Mouse (Mus musculus): ENCODE data around the gene Grik3. TPM values are rescaled to one million over a fixed set of nuclear protein-coding genes. Genes with fewer than 3 reads are reported as not detected.

Grik3 gene
- polyA plus RNA-seq, 1 experiment, result 0.09 TPM

DNA sequence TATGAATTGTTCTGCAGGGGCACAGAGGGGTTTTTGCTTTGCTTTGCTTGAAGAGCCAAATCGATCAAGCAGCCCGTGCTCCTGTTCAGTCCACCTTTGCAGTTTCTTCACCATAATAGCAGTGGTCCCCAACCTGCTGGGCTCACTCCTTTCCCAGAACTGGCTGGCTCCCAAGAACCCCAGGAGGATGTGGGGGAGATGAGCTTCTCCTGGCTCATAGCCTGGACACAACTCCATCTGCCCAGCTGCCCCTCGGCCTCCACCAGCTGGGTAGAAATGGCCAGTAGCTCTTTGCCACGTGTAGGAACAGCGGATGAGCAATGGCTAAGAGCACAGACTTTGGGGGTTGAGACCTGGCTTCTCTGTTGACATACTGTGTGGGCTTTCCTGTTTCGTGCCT lies 171.5 kb downstream of the Grik3 start:
- TF ChIP-seq POLR2A (IDR thresholded peaks at IDR 0.05; ENCODE audit: low read depth, low read length) (no peak), CTCF (conservative IDR thresholded peaks at IDR 0.05; ENCODE audit: insufficient read depth, insufficient read length, low read depth, low read length) (no peak)
- no peak overlapping the region for H3K27ac ChIP-seq (ENCODE audit: insufficient read depth, low read depth, low read length)
- H3K4me1 ChIP-seq (ENCODE audit: control insufficient read depth, insufficient read depth, low read length), result no peaks in the 10 kb centered on the region
- 80% methylated on average over 6 of the region's 6 CpGs for WGBS
- H3K36me3 ChIP-seq (ENCODE audit: control insufficient read depth, insufficient read depth, low read length), result no peaks in the 10 kb centered on the region
- H3K27me3 ChIP-seq (replicated peaks; ENCODE audit: control insufficient read depth, insufficient read depth, low read length), result no peaks in the 10 kb centered on the region
- no peak for DNase-seq
- H3K4me3 ChIP-seq (ENCODE audit: insufficient read depth, low read depth, low read length), result no peak overlapping the region

DNA sequence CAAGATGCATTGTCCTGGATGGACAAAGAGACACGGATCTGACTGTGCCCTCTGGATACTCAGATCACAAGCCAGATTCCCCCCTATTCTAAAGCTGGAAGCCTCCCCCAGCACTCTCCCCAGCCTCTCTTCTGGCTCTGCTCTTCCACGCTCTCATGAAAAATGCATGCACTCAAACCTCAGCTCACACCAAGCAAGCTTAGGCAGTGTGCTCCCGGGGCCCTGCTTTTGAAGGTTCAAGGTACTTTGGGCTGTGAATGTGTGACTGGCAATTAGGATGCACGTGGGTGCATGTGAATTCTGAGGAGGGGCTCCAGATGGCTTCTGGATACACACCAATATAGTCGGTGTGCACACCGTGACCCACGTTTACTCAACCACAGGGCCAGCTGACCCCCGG lies 172.8 kb downstream of the Grik3 start:
- H3K27ac ChIP-seq (ENCODE audit: insufficient read depth, low read depth, low read length), result no peak overlapping the region
- no peak for DNase-seq
- no peaks in the 10 kb centered on the region for H3K4me1 ChIP-seq (ENCODE audit: control insufficient read depth, insufficient read depth, low read length)
- H3K4me3 ChIP-seq (ENCODE audit: insufficient read depth, low read depth, low read length), result no peak overlapping the region
- TF ChIP-seq CTCF (conservative IDR thresholded peaks at IDR 0.05; ENCODE audit: insufficient read depth, insufficient read length, low read depth, low read length), result no peak
- TF ChIP-seq POLR2A (IDR thresholded peaks at IDR 0.05; ENCODE audit: low read depth, low read length), result no peak
- no peaks in the 10 kb centered on the region for H3K36me3 ChIP-seq (ENCODE audit: control insufficient read depth, insufficient read depth, low read length)
- WGBS, result 61% methylated on average over 8 of the region's 8 CpGs
- H3K27me3 ChIP-seq (replicated peaks; ENCODE audit: control insufficient read depth, insufficient read depth, low read length), result no peaks in the 10 kb centered on the region

DNA sequence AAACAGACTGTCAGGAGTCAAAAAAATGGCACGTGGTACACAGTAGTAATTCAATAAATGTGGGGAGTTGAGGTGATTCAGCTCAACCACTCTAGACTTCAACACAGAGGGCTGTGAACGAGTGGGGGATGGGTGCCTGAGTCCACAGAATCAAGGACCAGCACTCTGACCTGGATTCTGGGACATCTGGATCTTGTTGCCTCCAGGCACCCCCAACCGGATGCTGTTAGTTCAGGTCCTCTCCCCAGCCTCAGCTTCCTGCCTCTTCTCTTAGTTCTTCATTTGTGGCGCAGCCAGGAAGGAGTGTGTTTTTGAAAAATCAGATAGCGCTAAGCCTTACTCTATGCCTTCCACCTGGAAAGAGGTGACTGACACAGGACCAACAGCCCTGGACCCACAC lies 175.5 kb downstream of the Grik3 start:
- WGBS, result 71% methylated on average over 5 of the region's 5 CpGs
- no peak for TF ChIP-seq POLR2A (IDR thresholded peaks at IDR 0.05; ENCODE audit: low read depth, low read length)
- TF ChIP-seq CTCF (conservative IDR thresholded peaks at IDR 0.05; ENCODE audit: insufficient read depth, insufficient read length, low read depth, low read length), result no peak
- DNase-seq, result no peak
- Histone ChIP-seq H3K27me3 (replicated peaks; ENCODE audit: control insufficient read depth, insufficient read depth, low read length) (no peaks in the 10 kb centered on the region), H3K36me3 (ENCODE audit: control insufficient read depth, insufficient read depth, low read length) (no peaks in the 10 kb centered on the region), H3K4me3 (ENCODE audit: insufficient read depth, low read depth, low read length) (no peak overlapping the region), H3K27ac (ENCODE audit: insufficient read depth, low read depth, low read length) (no peak overlapping the region), H3K4me1 (ENCODE audit: control insufficient read depth, insufficient read depth, low read length) (no peaks in the 10 kb centered on the region)

DNA sequence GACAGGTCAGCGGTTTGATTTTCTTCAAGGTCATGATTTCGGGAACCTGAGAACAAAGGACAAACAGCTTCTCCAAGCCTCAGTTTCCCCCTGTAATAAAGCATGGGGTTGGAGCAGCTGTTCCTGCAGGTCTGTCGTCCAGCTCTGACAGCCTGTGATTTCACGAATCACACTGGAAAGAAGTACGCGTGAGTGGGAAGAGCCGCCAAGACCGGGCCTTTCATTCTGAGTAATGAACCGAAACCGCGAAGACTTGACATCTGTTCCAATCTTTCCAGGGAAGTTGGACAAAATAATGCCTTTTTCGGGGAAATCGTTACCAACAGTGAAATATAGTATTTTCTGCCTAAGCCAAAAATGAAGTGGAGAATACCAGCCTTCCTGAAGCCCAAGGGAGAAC lies 191.5 kb downstream of the Grik3 start:
- no peak overlapping the region for H3K4me3 ChIP-seq (ENCODE audit: insufficient read depth, low read depth, low read length)
- WGBS, result 50% methylated on average over 13 of the region's 13 CpGs
- no peaks in the 10 kb centered on the region for H3K36me3 ChIP-seq (ENCODE audit: control insufficient read depth, insufficient read depth, low read length)
- no peaks in the 10 kb centered on the region for H3K27me3 ChIP-seq (replicated peaks; ENCODE audit: control insufficient read depth, insufficient read depth, low read length)
- TF ChIP-seq POLR2A (IDR thresholded peaks at IDR 0.05; ENCODE audit: low read depth, low read length), result no peak
- TF ChIP-seq CTCF (conservative IDR thresholded peaks at IDR 0.05; ENCODE audit: insufficient read depth, insufficient read length, low read depth, low read length), result no peak
- no peak for DNase-seq
- H3K4me1 ChIP-seq (ENCODE audit: control insufficient read depth, insufficient read depth, low read length), result no peaks in the 10 kb centered on the region
- no peak overlapping the region for H3K27ac ChIP-seq (ENCODE audit: insufficient read depth, low read depth, low read length)

DNA sequence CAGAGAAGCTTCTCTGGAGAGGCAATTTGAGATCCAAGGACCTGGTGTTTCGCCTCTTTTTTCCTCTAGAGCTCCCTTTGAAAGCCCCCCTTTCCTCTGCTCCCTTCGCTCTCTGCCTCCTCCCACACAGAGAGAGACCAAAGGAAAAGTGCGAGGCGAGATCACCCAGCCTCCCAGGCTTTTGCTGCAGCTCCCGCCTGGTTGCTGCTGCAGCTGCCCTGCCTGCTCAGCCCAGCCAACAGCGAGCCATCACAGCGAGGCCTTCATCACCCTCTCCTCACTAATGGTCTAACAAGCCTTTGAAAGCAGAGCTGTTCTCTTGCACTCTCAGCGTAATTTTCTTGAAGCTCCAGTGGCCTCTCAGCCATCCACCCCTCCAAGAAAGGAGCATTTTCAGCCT lies 196.6 kb downstream of the Grik3 start:
- Histone ChIP-seq H3K27me3 (replicated peaks; ENCODE audit: control insufficient read depth, insufficient read depth, low read length) (no peaks in the 10 kb centered on the region), H3K4me3 (ENCODE audit: insufficient read depth, low read depth, low read length) (no peak overlapping the region), H3K36me3 (ENCODE audit: control insufficient read depth, insufficient read depth, low read length) (no peaks in the 10 kb centered on the region), H3K4me1 (ENCODE audit: control insufficient read depth, insufficient read depth, low read length) (no peaks in the 10 kb centered on the region), H3K27ac (ENCODE audit: insufficient read depth, low read depth, low read length) (no peak overlapping the region)
- DNase-seq, result no peak
- TF ChIP-seq CTCF (conservative IDR thresholded peaks at IDR 0.05; ENCODE audit: insufficient read depth, insufficient read length, low read depth, low read length) (no peak), POLR2A (IDR thresholded peaks at IDR 0.05; ENCODE audit: low read depth, low read length) (no peak)
- 18% methylated on average over 8 of the region's 8 CpGs for WGBS

DNA sequence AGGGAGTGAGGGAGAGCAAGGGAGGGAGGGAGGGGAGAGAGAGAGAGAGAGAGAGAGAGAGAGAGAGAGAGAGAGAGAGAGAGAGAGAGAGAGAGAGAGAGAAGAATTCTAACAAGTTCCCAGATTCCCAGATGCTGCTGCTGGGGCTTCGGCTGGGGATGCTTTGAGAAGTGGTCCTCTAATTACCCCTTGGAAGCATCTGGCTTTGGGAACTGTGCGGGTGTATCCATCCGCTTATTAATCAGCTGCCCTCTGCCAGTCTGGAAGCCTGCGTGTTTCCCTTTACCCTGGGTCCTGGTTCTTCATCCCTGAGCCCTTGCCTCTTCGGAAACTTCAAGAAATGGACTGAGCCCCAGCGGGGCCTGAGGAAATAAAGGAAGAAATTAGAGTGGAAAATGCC lies 204.9 kb downstream of the Grik3 start:
- no peak overlapping the region for H3K27ac ChIP-seq (ENCODE audit: insufficient read depth, low read depth, low read length)
- H3K4me3 ChIP-seq (ENCODE audit: insufficient read depth, low read depth, low read length), result no peak overlapping the region
- H3K36me3 ChIP-seq (ENCODE audit: control insufficient read depth, insufficient read depth, low read length), result no peaks in the 10 kb centered on the region
- DNase-seq, result no peak
- no peaks in the 10 kb centered on the region for H3K27me3 ChIP-seq (replicated peaks; ENCODE audit: control insufficient read depth, insufficient read depth, low read length)
- TF ChIP-seq CTCF (conservative IDR thresholded peaks at IDR 0.05; ENCODE audit: insufficient read depth, insufficient read length, low read depth, low read length), result no peak
- no peak for TF ChIP-seq POLR2A (IDR thresholded peaks at IDR 0.05; ENCODE audit: low read depth, low read length)
- no peaks in the 10 kb centered on the region for H3K4me1 ChIP-seq (ENCODE audit: control insufficient read depth, insufficient read depth, low read length)
- WGBS, result 45% methylated on average over 6 of the region's 6 CpGs

DNA sequence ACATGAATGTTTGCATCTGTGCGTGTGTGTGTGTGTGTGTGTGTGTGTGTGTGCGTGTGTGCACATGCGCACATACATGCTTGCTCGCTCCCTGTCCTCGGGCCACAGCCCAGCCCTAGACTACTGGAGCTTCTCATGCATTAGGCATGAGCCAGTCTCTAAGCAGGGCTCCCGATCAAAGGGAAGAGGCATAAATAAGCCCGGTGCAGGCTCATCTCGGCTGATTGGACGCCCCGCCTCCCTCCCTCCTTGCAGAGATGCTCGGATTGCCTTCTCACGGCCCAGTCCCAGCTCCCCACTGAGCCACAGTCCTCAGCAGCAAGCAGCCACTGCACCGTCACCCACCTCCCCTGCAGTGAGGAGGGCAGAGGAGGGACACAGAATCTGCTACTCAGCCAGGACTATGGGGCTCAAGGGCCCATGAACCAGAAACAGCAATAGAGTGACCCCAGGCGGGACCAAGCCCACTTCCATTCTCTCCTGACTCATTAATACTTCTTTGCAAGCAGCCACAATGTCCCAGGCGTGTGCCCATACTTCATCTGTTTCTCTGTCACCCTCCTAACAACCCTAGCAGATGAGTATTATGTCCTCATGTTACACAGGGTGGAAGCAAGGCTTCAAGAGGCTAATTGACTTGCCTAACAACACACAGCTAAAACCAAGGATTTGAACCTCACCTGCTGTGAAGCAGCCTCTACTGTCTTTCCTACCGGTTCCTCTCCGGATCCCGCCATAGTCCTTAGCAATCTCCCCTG lies 205.9 kb downstream of the Grik3 start:
- no peaks in the 10 kb centered on the region for H3K4me1 ChIP-seq (ENCODE audit: control insufficient read depth, insufficient read depth, low read length)
- H3K27ac ChIP-seq (ENCODE audit: insufficient read depth, low read depth, low read length), result no peak overlapping the region
- TF ChIP-seq CTCF (conservative IDR thresholded peaks at IDR 0.05; ENCODE audit: insufficient read depth, insufficient read length, low read depth, low read length), result no peak
- H3K36me3 ChIP-seq (ENCODE audit: control insufficient read depth, insufficient read depth, low read length), result no peaks in the 10 kb centered on the region
- H3K27me3 ChIP-seq (replicated peaks; ENCODE audit: control insufficient read depth, insufficient read depth, low read length), result no peaks in the 10 kb centered on the region
- WGBS, result 20% methylated on average over 18 of the region's 18 CpGs
- DNase-seq, result no peak
- H3K4me3 ChIP-seq (ENCODE audit: insufficient read depth, low read depth, low read length), result no peak overlapping the region
